Mouse (Mus musculus) midbrain, postnatal 0 days (tissue): Measurements from ENCODE around the gene St6galnac6. TPM values are rescaled to one million over a fixed set of nuclear protein-coding genes. Genes with fewer than 3 reads are reported as not detected.
A peak's percentile ranks its signal among the peaks of the same experiment; 100 is the strongest.

Source experiments
- ATAC-seq: fragments of 200-750 bp; cut with Nextera tagmentation; 2 replicates; pipeline ENCODE4 v1.8.0; 2017; ENCODE audit warnings: moderate number of reproducible peaks, mild to moderate bottlenecking, moderate TSS enrichment, moderate library complexity; ENCODE audit not compliant: low FRiP score
- DNase-seq: peaks from one replicate; pipeline ENCODE4 v3.0.0-alpha.2; 2015; ENCODE audit warnings: low spot score
- H3K27ac ChIP-seq: fragments of 300-500 bp; sonication (generic); 2 replicates; pipeline ENCODE4 v1.5.1; 2014; ENCODE audit warnings: low read depth, mild to moderate bottlenecking, low read length, mixed read lengths
- H3K27me3 ChIP-seq: fragments of 300-500 bp; sonication (generic); 2 replicates; pipeline ENCODE4 v1.6.1; 2014; ENCODE audit warnings: low read length, control low read depth, mixed read lengths; ENCODE audit not compliant: insufficient read depth
- H3K36me3 ChIP-seq: fragments of 300-500 bp; sonication (generic); 2 replicates; pipeline ENCODE4 v1.6.1; 2014; ENCODE audit warnings: low read length, control low read depth, mixed read lengths; ENCODE audit not compliant: insufficient read depth
- H3K4me1 ChIP-seq: fragments of 300-500 bp; sonication (generic); 2 replicates; pipeline ENCODE4 v1.6.1; 2014; ENCODE audit warnings: mild to moderate bottlenecking, control low read depth, antibody characterized with exemption, low read length, mixed read lengths; ENCODE audit not compliant: insufficient read depth
- H3K4me2 ChIP-seq: fragments of 300-500 bp; sonication (generic); 2 replicates; pipeline ENCODE4 v1.6.1; 2014; ENCODE audit warnings: low read depth, mild to moderate bottlenecking, low read length, mixed read lengths; ENCODE audit not compliant: poor library complexity, severe bottlenecking
- H3K4me3 ChIP-seq: fragments of 300-500 bp; sonication (generic); 2 replicates; pipeline ENCODE4 v1.5.1; 2014; ENCODE audit warnings: low read depth, mild to moderate bottlenecking, low read length, moderate library complexity
- H3K9ac ChIP-seq: fragments of 300-500 bp; sonication (generic); replicated peaks from 2 replicates; pipeline ENCODE4 v1.6.1; 2014; ENCODE audit warnings: mild to moderate bottlenecking, low read length, moderate library complexity, mixed read lengths; ENCODE audit not compliant: poor library complexity, severe bottlenecking
- H3K9me3 ChIP-seq: fragments of 300-500 bp; sonication (generic); 2 replicates; pipeline ENCODE4 v1.6.1; 2016; ENCODE audit warnings: low read length, control low read depth
- CTCF ChIP-seq: IDR thresholded peaks from 2 replicates; pipeline ENCODE4 v1.5.1; 2016; ENCODE audit warnings: antibody characterized with exemption, mild to moderate bottlenecking
- WGBS: fragments of 180-500 bp; shearing (Covaris S2); extraction: QIAGEN DNeasy Blood & Tissue Kit; methylation state at CpG from one replicate; pipeline ENCODE4 v1.1.7; 2014; 5-methylcytosine and 5-hydroxymethylcytosine counted together
- polyA plus RNA-seq: library from polyadenylated mRNA; unstranded; fragments of >200 nt; fragmentation: Nextera tagmentation; extraction: Ambion mirVana; gene quantifications from 2 replicates; pipeline ENCODE4 v1.2.1, GENCODE M21; 2015
- total RNA-seq: library from RNA; depleted of rRNA; stranded (reverse); fragments of >200 nt; gene quantifications from 2 replicates; pipeline ENCODE4 v1.2.3, GENCODE M21; 2014

St6galnac6 gene
- total and polyA plus RNA-seq, 2 experiments from 2014 or later = 45.2 to 166 TPM

GRCm38 (mm10) chr2:32607262-32607947 is 7.9 kb downstream of the St6galnac6 start:
- Histone ChIP-seq H3K4me2 (peak overlapping the region; percentile 80), H3K4me1 (peaks cover 13% of the 10 kb centered on the region), H3K9ac (peak overlapping the region; percentile 81), H3K4me3 (peak overlapping the region; percentile 77), H3K36me3 (no peaks in the 10 kb centered on the region), H3K27me3 (no peaks in the 10 kb centered on the region), H3K9me3 (no peaks in the 10 kb centered on the region), H3K27ac (no peak overlapping the region)
- WGBS = 8% methylated on average over 32 of the region's 34 CpGs
- ATAC-seq (peak; percentile 18; the same call in 1 of the 2 replicates), DNase-seq (peak; percentile 44)
- no peak for TF ChIP-seq CTCF

- no peaks in the 10 kb centered on the region for H3K9me3 ChIP-seq
- peak; percentile 9; the same call in 1 of the 2 replicates for TF ChIP-seq CTCF
- ATAC-seq = peak; percentile 47; the same call in 1 of the 2 replicates
- WGBS = 11% methylated on average over 25 of the region's 25 CpGs
- DNase-seq = peak; percentile 54
- no peak overlapping the region for H3K27ac ChIP-seq
- H3K4me1 ChIP-seq = peaks cover 13% of the 10 kb centered on the region
- peak overlapping the region; percentile 36 for H3K9ac ChIP-seq
- no peaks in the 10 kb centered on the region; the same call in 1 of the 2 replicates for H3K36me3 ChIP-seq
- no peaks in the 10 kb centered on the region for H3K27me3 ChIP-seq
- H3K4me3 ChIP-seq = peak overlapping the region; percentile 77
- peak overlapping the region; percentile 80 for H3K4me2 ChIP-seq
These were observed 8.8 kb downstream of the St6galnac6 start for GRCm38 (mm10) chr2:32608141-32608777.

- no peak for ATAC-seq
- Histone ChIP-seq H3K4me1 (peaks cover 13% of the 10 kb centered on the region), H3K9me3 (no peaks in the 10 kb centered on the region), H3K9ac (peak overlapping the region; percentile 36), H3K27me3 (no peaks in the 10 kb centered on the region), H3K4me2 (peak overlapping the region; percentile 80), H3K27ac (no peak overlapping the region), H3K36me3 (no peaks in the 10 kb centered on the region; the same call in 1 of the 2 replicates), H3K4me3 (peak overlapping the region; percentile 77)
- TF ChIP-seq CTCF = no peak
- DNase-seq = no peak
- 49% methylated on average over 18 of the region's 18 CpGs for WGBS
These were observed 9.4 kb downstream of the St6galnac6 start for GRCm38 (mm10) chr2:32608778-32609435.

- no peak for ATAC-seq
- peak overlapping the region; percentile 23; the same call in 1 of the 2 replicates for H3K4me3 ChIP-seq
- no peaks in the 10 kb centered on the region for H3K9me3 ChIP-seq
- no peak overlapping the region for H3K27ac ChIP-seq
- H3K9ac ChIP-seq = no peak overlapping the region
- H3K4me1 ChIP-seq = peaks cover 13% of the 10 kb centered on the region
- H3K27me3 ChIP-seq = no peaks in the 10 kb centered on the region
- 15% methylated on average over 23 of the region's 23 CpGs for WGBS
- DNase-seq = peak; percentile 47
- peak overlapping the region; percentile 43 for H3K4me2 ChIP-seq
- peaks cover 5% of the 10 kb centered on the region for H3K36me3 ChIP-seq
- peak; percentile 64 for TF ChIP-seq CTCF
These were observed 11.2 kb downstream of the St6galnac6 start for GRCm38 (mm10) chr2:32610610-32611229.

GRCm38 (mm10) chr2:32612274-32612673 is 12.8 kb downstream of the St6galnac6 start:
- DNase-seq (no peak), ATAC-seq (no peak)
- H3K27ac ChIP-seq = no peak overlapping the region
- H3K9me3 ChIP-seq = no peaks in the 10 kb centered on the region
- no peak overlapping the region for H3K4me2 ChIP-seq
- no peaks in the 10 kb centered on the region for H3K27me3 ChIP-seq
- no peak overlapping the region for H3K4me3 ChIP-seq
- peaks cover 5% of the 10 kb centered on the region for H3K36me3 ChIP-seq
- peaks cover 13% of the 10 kb centered on the region for H3K4me1 ChIP-seq
- TF ChIP-seq CTCF = no peak
- 70% methylated on average over 26 of the region's 26 CpGs for WGBS
- H3K9ac ChIP-seq = no peak overlapping the region
